Mouse (Mus musculus): ENCODE data around the gene Tlr12.

- no peak for TF ChIP-seq POLR2A (IDR thresholded peaks at IDR 0.05; ENCODE audit: extremely low read depth, insufficient read depth, low read length)
- no peak for TF ChIP-seq CTCF (IDR thresholded peaks at IDR 0.05; ENCODE audit: extremely low read depth, insufficient read depth, low read length)
Measured at GRCm38 (mm10) chr4:128646762-128647161, 28.3 kb upstream of the Tlr12 start.
